Mouse (Mus musculus) liver, adult (tissue): ENCODE data around the gene Vmn2r90.

Experiments
- GATA4 ChIP-seq: IDR thresholded peaks from 2 replicates; pipeline ENCODE4 v1.6.1; 2014; ENCODE audit warnings: mild to moderate bottlenecking, low read length; ENCODE audit not compliant: insufficient replicate concordance

The Vmn2r90 gene

DNA sequence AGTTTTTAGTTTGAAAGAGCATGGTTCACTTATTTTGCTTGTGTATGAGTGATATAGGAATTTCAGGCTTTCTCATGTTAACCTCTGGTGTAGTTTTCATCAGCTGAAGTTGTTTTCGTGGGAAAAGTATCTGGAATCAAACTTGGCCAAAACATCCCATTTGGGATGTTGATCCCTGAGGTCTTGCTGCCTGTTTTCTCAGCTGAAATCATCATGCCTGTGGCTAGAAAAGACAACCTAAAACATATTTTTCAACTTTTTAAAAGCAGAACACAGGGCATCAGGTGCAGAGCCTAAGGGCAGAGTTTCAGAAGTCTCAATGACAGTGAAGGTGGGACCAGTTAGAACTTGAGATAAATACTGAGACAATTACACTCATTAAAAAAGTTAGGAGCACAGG lies at the start of gene Vmn2r90:
Gene Vmn2r90 (plus strand): TSS at position 301 of the 400 bp plus-strand sequence.
- TF ChIP-seq GATA4, result no peak

DNA sequence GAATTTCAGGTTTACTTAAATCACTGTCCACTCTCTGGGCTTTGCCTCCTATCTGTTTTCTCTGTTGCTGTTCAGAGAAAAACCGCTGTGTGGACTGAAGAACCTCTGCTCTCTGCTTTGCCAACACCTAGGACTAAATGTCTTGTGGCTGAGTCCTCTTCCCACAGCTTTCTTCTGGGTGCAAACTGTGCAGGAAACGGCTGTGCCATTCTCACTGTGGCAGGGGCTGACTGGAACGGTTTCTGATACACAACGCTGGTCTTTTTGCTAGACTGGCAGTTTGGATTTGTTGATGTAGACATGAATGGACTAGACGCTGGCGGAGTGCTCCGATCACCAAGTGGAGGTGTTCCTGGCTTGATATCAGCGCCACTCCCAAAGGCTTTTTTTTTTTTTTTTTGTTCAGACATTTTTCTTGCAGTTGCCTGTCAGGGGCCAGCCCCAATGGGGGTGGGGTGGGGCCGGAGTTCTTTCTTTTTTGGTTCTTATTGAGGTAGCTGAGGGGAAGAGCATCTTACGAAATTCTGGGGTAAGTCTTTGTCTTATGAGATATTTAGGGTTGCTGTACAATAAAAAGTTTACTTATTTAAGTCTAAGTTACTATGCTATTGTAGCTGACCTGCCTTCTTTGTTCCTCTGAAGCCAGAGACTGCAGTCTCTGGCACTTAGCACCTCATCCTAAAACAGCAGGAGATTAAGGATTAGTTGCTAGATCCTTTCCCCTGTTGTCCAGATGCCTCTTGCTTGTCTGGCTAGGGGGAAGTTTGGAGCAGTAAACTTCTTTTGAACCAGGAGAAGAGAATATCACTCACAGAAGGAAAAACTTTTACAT lies 48.3 kb upstream of the Vmn2r90 start:
- no peak for TF ChIP-seq GATA4

DNA sequence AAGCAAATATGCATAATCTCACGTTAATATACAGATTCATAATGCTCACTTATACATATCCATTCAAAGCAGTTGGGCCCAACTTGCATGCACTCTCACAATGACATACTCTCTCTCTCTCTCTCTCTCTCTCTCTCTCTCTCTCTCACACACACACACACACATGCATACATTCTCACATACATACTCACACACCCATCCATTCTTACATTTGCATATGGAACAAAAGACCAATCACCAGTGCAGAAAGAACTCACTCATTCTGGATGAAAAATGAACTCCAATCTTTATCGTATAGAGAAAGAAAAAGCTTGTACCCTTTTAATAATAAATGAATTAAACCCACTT lies 47.7 kb upstream of the Vmn2r90 start:
- TF ChIP-seq GATA4, result no peak

DNA sequence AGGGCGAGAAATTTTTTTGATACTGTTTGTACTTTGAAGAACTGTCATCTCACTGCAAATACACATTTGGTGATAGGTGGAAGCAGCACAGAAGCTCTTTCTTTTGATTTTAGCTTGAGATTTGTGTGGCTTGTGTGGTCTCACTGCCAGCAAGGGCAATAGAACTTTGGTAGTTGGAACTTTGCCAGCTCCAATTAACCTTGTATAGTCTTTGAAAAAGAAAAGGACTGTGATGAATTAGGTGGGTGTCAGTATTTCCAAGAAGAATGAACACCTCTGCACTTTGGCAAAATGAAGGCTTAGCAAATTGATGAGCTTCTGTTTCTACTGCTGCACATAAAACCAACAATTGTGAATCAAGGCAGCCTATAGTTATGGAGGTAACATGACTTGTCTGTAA lies 24.8 kb upstream of the Vmn2r90 start:
- TF ChIP-seq GATA4, result no peak

DNA sequence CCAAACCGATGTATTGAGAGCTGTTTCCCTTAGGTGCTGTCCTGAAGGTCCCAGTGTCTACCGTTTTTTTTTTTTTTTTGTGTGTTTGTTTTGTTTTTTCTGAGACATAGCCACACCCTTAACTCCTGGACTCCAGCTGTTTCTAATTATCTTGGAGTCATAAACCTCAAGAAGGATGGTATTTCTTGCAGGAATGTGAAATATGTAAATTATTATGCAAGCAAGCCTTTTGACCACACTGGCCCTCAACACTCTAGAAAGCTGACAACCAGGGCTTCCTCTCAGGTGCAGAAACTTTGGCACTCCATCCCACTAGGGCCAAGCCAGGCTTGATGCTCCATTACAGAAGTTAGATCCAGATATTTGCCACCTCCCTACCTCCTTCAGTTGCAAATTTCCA lies 12.9 kb upstream of the Vmn2r90 start:
- TF ChIP-seq GATA4, result no peak

DNA sequence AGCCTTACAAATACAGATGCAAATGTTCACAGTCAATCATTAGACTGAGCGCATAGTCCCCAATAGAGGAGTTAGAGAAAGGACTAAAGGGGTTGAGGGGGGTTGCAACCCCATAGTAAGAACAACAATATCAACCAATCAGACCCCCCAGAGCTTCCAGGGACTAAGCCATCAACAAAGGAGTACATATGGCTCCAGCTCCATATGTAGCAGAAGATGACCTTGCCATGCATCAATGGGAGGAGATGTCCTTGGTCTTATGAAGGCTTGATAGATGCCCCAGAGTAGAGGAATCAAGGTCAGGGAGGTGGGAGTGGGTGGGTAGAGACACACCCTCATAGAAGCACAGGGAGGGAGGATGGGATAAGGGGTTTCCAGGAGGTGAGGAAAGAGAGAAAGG lies 35.1 kb downstream of the Vmn2r90 start:
- TF ChIP-seq GATA4, result no peak

DNA sequence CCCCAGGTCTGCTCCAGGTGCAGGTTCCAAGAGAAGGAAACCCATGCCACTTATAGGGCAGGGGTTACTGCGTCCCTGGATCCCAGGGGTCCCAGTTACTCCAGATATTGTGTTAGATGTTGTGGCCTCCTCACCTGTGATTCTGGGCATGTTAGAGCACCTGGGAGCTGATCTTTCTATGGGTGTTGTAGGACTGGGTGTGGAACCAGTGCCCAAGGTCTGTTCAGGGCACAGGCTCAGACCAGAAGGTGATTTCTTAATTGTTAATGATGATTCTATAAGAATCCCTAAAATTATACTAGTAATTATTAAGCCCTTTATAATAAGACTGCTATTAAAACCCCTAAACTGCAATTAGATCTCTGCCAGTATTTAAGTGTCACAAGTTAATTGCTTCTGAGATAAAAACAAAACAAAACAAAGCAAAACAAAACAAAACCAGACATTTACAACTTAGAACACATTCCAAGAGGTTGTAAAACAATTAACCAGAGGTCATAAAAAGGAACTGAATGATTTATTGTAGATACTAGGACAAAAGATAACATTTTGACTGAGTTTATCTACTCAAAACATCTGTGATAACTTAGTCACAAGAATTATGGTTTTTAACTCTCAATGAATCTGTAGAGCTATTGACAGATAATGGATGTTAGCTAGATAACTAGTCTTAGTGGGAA lies 59.2 kb downstream of the Vmn2r90 start:
- TF ChIP-seq GATA4, result no peak

DNA sequence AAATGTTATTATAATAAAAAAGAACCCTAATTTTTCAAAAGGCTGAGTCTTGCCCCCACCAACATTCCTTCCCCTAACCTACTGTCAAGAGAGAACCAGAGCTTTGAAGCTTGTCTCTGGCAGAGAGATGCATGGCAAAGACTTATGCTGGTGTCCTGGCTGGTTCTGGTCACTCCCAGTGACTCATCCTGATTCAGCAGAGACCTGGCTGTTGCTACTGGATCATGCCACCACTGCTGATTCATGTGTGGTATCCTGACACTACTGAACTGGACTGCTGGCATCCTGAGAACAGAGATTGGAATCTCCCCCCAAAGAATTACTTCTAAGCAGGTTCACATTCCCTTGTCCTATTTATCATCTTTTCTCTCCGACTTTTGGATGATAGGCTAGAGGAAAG lies 60.7 kb downstream of the Vmn2r90 start:
- TF ChIP-seq GATA4, result no peak

DNA sequence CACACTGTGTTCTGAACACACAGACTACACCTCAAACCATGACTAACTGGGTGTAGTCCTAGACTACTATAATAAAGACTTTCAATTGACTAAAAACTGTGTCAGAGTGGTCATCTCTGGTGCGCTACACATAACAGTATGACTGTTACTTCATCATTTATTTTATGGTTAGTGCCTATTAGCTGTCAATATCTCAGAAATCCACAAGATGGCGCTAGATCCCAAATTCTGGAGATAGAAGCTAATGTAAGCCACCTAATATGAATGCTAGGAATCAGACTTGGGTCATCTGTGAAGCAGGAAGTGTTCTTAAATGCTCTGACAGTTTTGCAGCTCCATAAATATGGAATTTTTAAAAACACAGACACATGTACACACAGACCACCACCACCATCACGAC lies 62.9 kb downstream of the Vmn2r90 start:
- TF ChIP-seq GATA4, result no peak
